Comparison of ENCODE assay signal across 9 mouse cellular contexts in genomic region chr9:114368471-114368858, GRCm38 (mm10). TPM values are rescaled to one million over a fixed set of nuclear protein-coding genes. Genes with fewer than 3 reads are reported as not detected.
DNase-seq lines count a peak whose midpoint lies in the region; ATAC-seq and TF ChIP-seq lines count a peak whose summit lies in the region.
"Had no signal": no experiment of that assay in that cellular context is flagged by ENCODE, and none has a peak within 500 bp of the region (broad histone marks: within the 10 kb centered on the region; RNA-seq: fewer than 3 reads in every experiment).

No protein-coding gene starts in this region.

- no peaks in the 10 kb centered on the region for H3K9me3 ChIP-seq in kidney, postnatal 0 days (replicated peaks; ENCODE audit: low read length)
- no peaks in the 10 kb centered on the region for H3K9me3 ChIP-seq in embryonic facial prominence, embryonic 12.5 days
- H3K9me3 ChIP-seq in intestine, embryonic 16.5 days (ENCODE audit: control insufficient read depth, low read length), result no peaks in the 10 kb centered on the region
- no peaks in the 10 kb centered on the region for H3K9me3 ChIP-seq in neural tube, embryonic 12.5 days

- no peaks in the 10 kb centered on the region for H3K36me3 ChIP-seq in kidney, postnatal 0 days (ENCODE audit: insufficient read depth, low read length)
- H3K36me3 ChIP-seq in embryonic facial prominence, embryonic 12.5 days, result peaks cover 2% of the 10 kb centered on the region; the same call in 1 of the 2 replicates
- no peaks in the 10 kb centered on the region for H3K36me3 ChIP-seq in intestine, embryonic 16.5 days (ENCODE audit: control insufficient read depth, insufficient read depth, low read length)
- no peaks in the 10 kb centered on the region for H3K36me3 ChIP-seq in neural tube, embryonic 12.5 days

- H3K9ac ChIP-seq in kidney, postnatal 0 days (ENCODE audit: low read depth, low read length), result peak overlapping the region; percentile 46; the same call in 1 of the 2 replicates
- peak overlapping the region; percentile 54 for H3K9ac ChIP-seq in embryonic facial prominence, embryonic 12.5 days
- H3K9ac ChIP-seq in intestine, embryonic 16.5 days (ENCODE audit: low read depth, low read length), result peak overlapping the region; percentile 79
- H3K9ac ChIP-seq in neural tube, embryonic 12.5 days, result peak overlapping the region; percentile 54

- H3K4me2 ChIP-seq in kidney, postnatal 0 days (ENCODE audit: low read length), result peak overlapping the region; percentile 81
- peak overlapping the region; percentile 68 for H3K4me2 ChIP-seq in embryonic facial prominence, embryonic 12.5 days (replicated peaks)
- peak overlapping the region; percentile 93 for H3K4me2 ChIP-seq in intestine, embryonic 16.5 days (ENCODE audit: low read depth, low read length)
- H3K4me2 ChIP-seq in neural tube, embryonic 12.5 days (replicated peaks), result peak overlapping the region; percentile 88

- no peak for TF ChIP-seq CTCF in kidney, postnatal 0 days (IDR thresholded peaks at IDR 0.05; ENCODE audit: low read depth)

- H3K4me3 ChIP-seq in kidney, postnatal 0 days (replicated peaks; ENCODE audit: low read depth, low read length), result peak overlapping the region; percentile 43
- peak overlapping the region; percentile 40 for H3K4me3 ChIP-seq in embryonic facial prominence, embryonic 12.5 days
- peak overlapping the region; percentile 56 for H3K4me3 ChIP-seq in intestine, embryonic 16.5 days (ENCODE audit: low read length)
- H3K4me3 ChIP-seq in neural tube, embryonic 12.5 days, result peak overlapping the region; percentile 45

- WGBS in kidney, postnatal 0 days, result 14% methylated on average over 12 of the region's 12 CpGs
- whole genome bisulfite sequencing in embryonic facial prominence, embryonic 12.5 days, result 15% methylated on average over 12 of the region's 12 CpGs
- WGBS in intestine, embryonic 16.5 days, result 16% methylated on average over 12 of the region's 12 CpGs
- 12% methylated on average over 12 of the region's 12 CpGs for WGBS in neural tube, embryonic 12.5 days

- H3K27me3 ChIP-seq in kidney, postnatal 0 days (ENCODE audit: insufficient read depth, low read length), result no peaks in the 10 kb centered on the region
- peaks cover 4% of the 10 kb centered on the region; the same call in 1 of the 2 replicates for H3K27me3 ChIP-seq in embryonic facial prominence, embryonic 12.5 days
- no peaks in the 10 kb centered on the region for H3K27me3 ChIP-seq in intestine, embryonic 16.5 days (replicated peaks; ENCODE audit: control insufficient read depth, insufficient read depth, low read length)
- 0 out of 2 replicates have a peak, but pooled peaks cover 4% of the 10 kb centered on the region for H3K27me3 ChIP-seq in neural tube, embryonic 12.5 days (replicated peaks)

- no peaks in the 10 kb centered on the region for H3K4me1 ChIP-seq in kidney, postnatal 0 days (replicated peaks; ENCODE audit: insufficient read depth, low read length)
- no peaks in the 10 kb centered on the region for H3K4me1 ChIP-seq in embryonic facial prominence, embryonic 12.5 days
- H3K4me1 ChIP-seq in intestine, embryonic 16.5 days (ENCODE audit: control insufficient read depth, insufficient read depth, low read length), result no peaks in the 10 kb centered on the region
- no peaks in the 10 kb centered on the region for H3K4me1 ChIP-seq in neural tube, embryonic 12.5 days

- H3K27ac ChIP-seq in kidney, postnatal 0 days, result no peak overlapping the region
- no peak overlapping the region for H3K27ac ChIP-seq in embryonic facial prominence, embryonic 12.5 days
- H3K27ac ChIP-seq in intestine, embryonic 16.5 days (ENCODE audit: low read length), result peak overlapping the region; percentile 48; the same call in 1 of the 2 replicates
- H3K27ac ChIP-seq in neural tube, embryonic 12.5 days, result no peak overlapping the region

- ATAC-seq in kidney, postnatal 0 days (replicated peaks; ENCODE audit: low FRiP score, low read depth), result no peak; the same call in 1 of the 2 replicates
- ATAC-seq in embryonic facial prominence, embryonic 12.5 days (ENCODE audit: insufficient number of reproducible peaks, insufficient read depth, low FRiP score, low TSS enrichment), result no peak
- peak; percentile 16 for ATAC-seq in intestine, embryonic 16.5 days
- peak; percentile 49 for ATAC-seq in neural tube, embryonic 12.5 days (ENCODE audit: low FRiP score, low read depth)

- DNase-seq in kidney, postnatal 0 days (ENCODE audit: low spot score), result no peak
- no peak for DNase-seq in kidney, adult 9 months
- DNase-seq in adrenal gland, postnatal 4 days (ENCODE audit: low spot score in 2 of 2), result no peak
- no peak for DNase-seq in adrenal gland, adult (ENCODE audit: inconsistent age in 2 of 2, low spot score in 1 of 2)
- DNase-seq in testis, postnatal 10 days (ENCODE audit: low spot score), result no peak

RNA-seq across cellular contexts. Expression of gene Crtap, which starts 22.0 kb away (rescaled TPM):
- polyA plus RNA-seq in kidney, postnatal 0 days (2015; fragmentation: Nextera tagmentation; extraction: Ambion mirVana), result 133 and 140 TPM in 2 replicates
- polyA plus RNA-seq in embryonic facial prominence, embryonic 12.5 days (2016; fragmentation: Nextera tagmentation; extraction: Ambion mirVana), result 94.7 and 102 TPM in 2 replicates
- polyA plus RNA-seq in intestine, embryonic 16.5 days (2015; fragmentation: Nextera tagmentation; extraction: Ambion mirVana), result 98.2 and 104 TPM in 2 replicates
- 41.3 and 42.8 TPM in 2 replicates for polyA plus RNA-seq in neural tube, embryonic 12.5 days (2016; fragmentation: Nextera tagmentation; extraction: Ambion mirVana)
- 100 to 1,000 TPM; 155 to 160 TPM for total RNA-seq in adrenal gland, postnatal 4 days (2021)

RNA-seq across cellular contexts. Expression of gene Glb1, which starts 32.4 kb away (rescaled TPM):
- 77.9 and 85.5 TPM in 2 replicates for polyA plus RNA-seq in kidney, postnatal 0 days (2015; fragmentation: Nextera tagmentation; extraction: Ambion mirVana)
- 28.3 and 28.9 TPM in 2 replicates for polyA plus RNA-seq in embryonic facial prominence, embryonic 12.5 days (2016; fragmentation: Nextera tagmentation; extraction: Ambion mirVana)
- 295 and 399 TPM in 2 replicates for polyA plus RNA-seq in intestine, embryonic 16.5 days (2015; fragmentation: Nextera tagmentation; extraction: Ambion mirVana)
- 22.4 and 24.5 TPM in 2 replicates for polyA plus RNA-seq in neural tube, embryonic 12.5 days (2016; fragmentation: Nextera tagmentation; extraction: Ambion mirVana)
- 10 to 100 TPM; 38.7 to 45.5 TPM for total RNA-seq in adrenal gland, postnatal 4 days (2021)

RNA-seq across cellular contexts. Expression of gene Tmppe, which starts 32.4 kb away (rescaled TPM):
- polyA plus RNA-seq in kidney, postnatal 0 days (2015; fragmentation: Nextera tagmentation; extraction: Ambion mirVana), result 7.0 and 9.7 TPM in 2 replicates
- 10.7 and 11.3 TPM in 2 replicates for polyA plus RNA-seq in embryonic facial prominence, embryonic 12.5 days (2016; fragmentation: Nextera tagmentation; extraction: Ambion mirVana)
- 31.2 and 40.7 TPM in 2 replicates for polyA plus RNA-seq in intestine, embryonic 16.5 days (2015; fragmentation: Nextera tagmentation; extraction: Ambion mirVana)
- 8.0 and 8.4 TPM in 2 replicates for polyA plus RNA-seq in neural tube, embryonic 12.5 days (2016; fragmentation: Nextera tagmentation; extraction: Ambion mirVana)
- total RNA-seq in adrenal gland, postnatal 4 days (2021), result 10 to 100 TPM; 10.6 to 10.8 TPM

RNA-seq across cellular contexts. Expression of gene Bcl2a1c, which starts 38.5 kb away (rescaled TPM):
- polyA plus RNA-seq in kidney, postnatal 0 days (2015; fragmentation: Nextera tagmentation; extraction: Ambion mirVana), result 0.50 TPM in 1 of 2 replicates, not detected in the other
- polyA plus RNA-seq in embryonic facial prominence, embryonic 12.5 days (2016; fragmentation: Nextera tagmentation; extraction: Ambion mirVana), result not detected in 2 replicates
- polyA plus RNA-seq in intestine, embryonic 16.5 days (2015; fragmentation: Nextera tagmentation; extraction: Ambion mirVana), result not detected in 2 replicates
- not detected in 2 replicates for polyA plus RNA-seq in neural tube, embryonic 12.5 days (2016; fragmentation: Nextera tagmentation; extraction: Ambion mirVana)
- total RNA-seq in adrenal gland, postnatal 4 days (2021), result not detected
- total RNA-seq: layer of hippocampus, adult 8-10 months had no signal

Comparison
In these comparisons a context has a peak if more than half of its experiments do, and no peak if none do; other contexts are left out.
1. ATAC-seq: peak in intestine, embryonic 16.5 days (single experiment) and neural tube, embryonic 12.5 days (single experiment); none in kidney, postnatal 0 days (single experiment) and embryonic facial prominence, embryonic 12.5 days (single experiment).
2. Peak in every context shown above with its lines, with median percentiles within 50 percentile points of each other: H3K4me2 ChIP-seq, H3K4me3 ChIP-seq and H3K9ac ChIP-seq.